Mouse (Mus musculus) adrenal gland, adult 2 months (tissue): ENCODE measurements around the gene Calm3. TPM values are rescaled to one million over a fixed set of nuclear protein-coding genes. Genes with fewer than 3 reads are reported as not detected.

Source experiments
- DNase-seq: peaks from one replicate; pipeline ENCODE4 v3.0.0; 2021
- polyA plus RNA-seq: library from polyadenylated mRNA; depleted of rRNA; stranded (reverse); fragments of >200 nt; gene quantifications from 2 replicates; pipeline ENCODE4 v1.2.3, GENCODE M21; 2012
- total RNA-seq, 2 experiments: library from RNA; stranded (reverse); gene quantifications; 2 replicates each; pipeline ENCODE4 v1.2.3; 2021

The Calm3 gene
- total and polyA plus RNA-seq, 3 experiments = 254 to 408 (median 261) TPM

GRCm38 (mm10) chr7:16891641-16892351 lies 32.1 kb downstream of the Calm3 start, which contains the start of gene Gng8:
TSS of gene Gng8 (plus strand) at chr7:16891786.
- peak; percentile 85 for DNase-seq

- DNase-seq = peak; percentile 71
Measured at GRCm38 (mm10) chr7:16890944-16891343, 33.0 kb downstream of the Calm3 start.

- no peak for DNase-seq
Measured at GRCm38 (mm10) chr7:16890536-16890935, 33.4 kb downstream of the Calm3 start.

GRCm38 (mm10) chr7:16885905-16886304 lies 38.0 kb downstream of the Calm3 start:
- no peak for DNase-seq

- DNase-seq = no peak
Measured at GRCm38 (mm10) chr7:16885271-16885776, 38.6 kb downstream of the Calm3 start.

GRCm38 (mm10) chr7:16884334-16884733 lies 39.6 kb downstream of the Calm3 start:
- no peak for DNase-seq

GRCm38 (mm10) chr7:16883162-16883561 lies 40.8 kb downstream of the Calm3 start:
- no peak for DNase-seq

DNA sequence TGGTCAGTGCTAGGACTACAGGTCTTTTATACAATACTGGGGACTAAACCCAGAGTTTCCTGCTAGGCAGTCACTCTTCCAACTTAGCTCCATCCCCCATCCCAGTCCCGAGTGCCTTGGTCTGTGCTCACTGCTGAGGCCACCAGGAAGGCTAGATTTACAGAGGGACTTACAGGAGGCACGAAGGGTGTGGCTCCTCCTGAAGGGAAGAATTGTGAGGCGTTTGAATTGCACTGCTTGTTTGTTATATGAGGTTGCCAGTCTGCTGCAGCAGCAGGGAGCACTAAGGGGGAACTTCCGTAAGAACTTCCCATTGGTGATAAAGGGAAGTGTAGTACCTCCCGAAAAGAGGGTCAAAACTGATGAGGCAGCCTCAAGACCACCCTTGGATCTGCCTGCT lies 43.3 kb downstream of the Calm3 start:
- no peak for DNase-seq

GRCm38 (mm10) chr7:16879796-16880547 lies 43.9 kb downstream of the Calm3 start:
- DNase-seq = no peak

DNA sequence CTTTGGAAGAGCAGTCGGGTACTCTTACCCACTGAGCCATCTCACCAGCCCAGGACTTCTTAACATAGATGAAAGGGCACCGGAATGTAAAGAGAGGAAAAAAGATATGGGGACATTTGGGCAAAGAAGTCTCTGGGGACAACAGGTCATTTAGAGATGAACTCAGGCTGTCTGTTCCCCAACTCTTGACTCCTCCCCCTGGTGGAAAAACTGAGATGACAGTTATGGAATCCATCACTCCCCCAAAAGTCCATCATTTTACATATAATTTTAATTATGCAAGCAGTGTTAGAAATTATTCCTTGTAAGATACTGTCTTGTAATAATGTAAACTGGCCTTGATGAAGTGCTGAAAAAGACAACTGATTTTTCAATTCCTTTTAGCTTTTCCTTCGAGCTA lies 46.2 kb downstream of the Calm3 start:
- DNase-seq = no peak

- DNase-seq = no peak
Measured at GRCm38 (mm10) chr7:16876608-16877007, 47.3 kb downstream of the Calm3 start.

- no peak for DNase-seq
Measured at GRCm38 (mm10) chr7:16876006-16876405, 47.9 kb downstream of the Calm3 start.

DNA sequence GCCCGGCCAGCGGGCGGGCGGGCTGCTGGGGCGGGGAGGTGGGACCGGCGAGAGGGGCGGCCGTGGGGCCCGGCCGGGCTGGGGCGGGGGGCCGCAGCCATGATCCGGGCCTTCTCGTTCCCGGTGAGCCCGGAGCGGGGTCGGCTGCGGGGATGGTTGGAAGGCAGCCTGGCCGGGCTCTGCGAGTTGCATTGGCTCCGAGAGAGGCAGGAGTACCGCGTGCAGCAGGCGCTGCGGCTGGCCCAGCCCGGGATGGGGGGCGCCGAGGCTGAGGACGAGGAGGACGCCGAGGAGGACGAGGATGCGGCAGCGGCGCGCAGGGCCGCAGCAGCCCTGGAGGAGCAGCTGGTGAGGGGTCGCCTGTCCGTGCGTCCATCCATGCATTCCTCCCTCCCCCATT lies 48.6 kb downstream of the Calm3 start:
- no peak for DNase-seq

DNA sequence AGATGAGACGGTGACA lies 48.8 kb downstream of the Calm3 start, which contains the start of gene Dact3:
Gene Dact3, plus strand, starts transcription at position 8 of the 16 bp plus-strand sequence.
- DNase-seq = no peak

- DNase-seq = peak; percentile 100
Measured at GRCm38 (mm10) chr7:16874756-16875309, 49.1 kb downstream of the Calm3 start.

DNA sequence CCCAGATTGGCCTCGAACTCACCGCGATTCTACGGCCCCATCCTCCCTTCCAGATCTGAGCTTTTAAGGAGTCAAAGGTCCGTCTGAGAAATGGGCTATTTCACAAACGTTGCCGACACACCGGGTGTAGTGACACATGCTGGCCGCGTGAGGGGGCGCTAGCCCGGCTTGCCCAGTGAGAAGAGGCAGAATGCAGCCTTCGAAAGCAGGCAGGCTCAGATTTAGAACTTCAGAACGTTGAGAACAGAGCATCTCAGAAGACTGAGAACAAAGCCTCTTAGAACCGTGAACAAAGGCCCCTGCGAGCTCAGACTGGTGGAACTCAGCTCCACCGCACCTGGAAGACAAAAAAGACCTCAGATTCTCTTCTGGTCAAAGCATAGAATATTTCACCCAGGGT lies 49.7 kb downstream of the Calm3 start:
- DNase-seq = peak; percentile 80

DNA sequence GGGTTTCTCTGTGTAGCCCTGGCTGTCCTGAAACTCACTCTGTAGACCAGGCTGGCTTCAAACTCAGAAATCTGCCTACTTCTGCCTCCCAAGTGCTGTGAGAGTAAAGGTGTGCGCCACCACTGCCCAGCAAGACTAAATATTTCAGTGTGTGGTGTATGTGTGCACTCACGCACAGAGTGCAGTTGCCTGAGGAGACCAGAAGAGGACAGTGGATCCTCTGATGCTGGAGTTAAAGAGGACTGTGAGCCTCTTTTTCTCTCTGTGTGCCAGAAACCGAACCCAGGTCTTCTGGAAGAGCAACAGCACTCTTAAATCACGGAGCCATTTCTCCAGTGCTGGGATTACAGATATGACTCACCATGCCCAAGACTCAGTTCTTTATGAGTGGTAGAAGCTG lies 50.5 kb downstream of the Calm3 start:
- no peak for DNase-seq

DNA sequence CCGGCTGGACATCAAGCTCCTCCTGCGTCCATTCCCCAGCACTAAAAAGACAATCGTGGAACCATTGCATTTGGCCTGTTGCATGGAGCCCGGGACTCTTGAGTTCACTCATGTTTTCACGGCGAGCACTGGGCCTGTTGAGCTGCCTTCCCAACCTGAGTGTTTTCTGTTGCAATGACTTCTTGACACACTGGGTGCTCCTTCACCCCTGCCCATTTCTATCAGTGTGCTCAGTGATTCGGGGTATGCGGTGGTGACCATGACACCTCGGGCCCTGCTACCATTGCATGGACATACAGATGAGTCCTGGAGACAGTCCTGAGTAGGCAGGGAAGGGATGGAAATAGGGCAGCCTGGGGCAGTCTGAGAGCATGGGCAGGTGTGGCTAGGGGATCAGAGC lies 51.4 kb downstream of the Calm3 start:
- no peak for DNase-seq

DNA sequence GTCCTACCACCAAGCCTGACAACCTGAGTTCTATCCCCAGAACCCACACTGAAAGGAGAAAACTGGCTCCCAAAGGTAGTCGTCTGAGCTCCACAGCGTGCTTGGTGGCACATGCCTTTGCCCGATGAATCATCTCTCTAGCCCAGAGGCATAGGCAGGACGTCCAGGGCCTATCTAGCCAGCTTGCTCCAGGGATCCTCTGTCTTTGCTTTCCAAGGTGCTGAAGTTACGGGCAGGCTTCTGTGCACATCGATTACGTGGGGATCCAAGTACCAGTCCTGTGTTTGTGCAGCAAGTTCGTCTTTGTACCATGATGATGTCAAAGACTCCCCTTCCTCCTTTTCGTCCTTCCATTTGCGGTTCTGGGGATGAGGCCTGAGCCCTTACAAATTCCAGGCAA lies 52.3 kb downstream of the Calm3 start:
- DNase-seq = no peak

DNA sequence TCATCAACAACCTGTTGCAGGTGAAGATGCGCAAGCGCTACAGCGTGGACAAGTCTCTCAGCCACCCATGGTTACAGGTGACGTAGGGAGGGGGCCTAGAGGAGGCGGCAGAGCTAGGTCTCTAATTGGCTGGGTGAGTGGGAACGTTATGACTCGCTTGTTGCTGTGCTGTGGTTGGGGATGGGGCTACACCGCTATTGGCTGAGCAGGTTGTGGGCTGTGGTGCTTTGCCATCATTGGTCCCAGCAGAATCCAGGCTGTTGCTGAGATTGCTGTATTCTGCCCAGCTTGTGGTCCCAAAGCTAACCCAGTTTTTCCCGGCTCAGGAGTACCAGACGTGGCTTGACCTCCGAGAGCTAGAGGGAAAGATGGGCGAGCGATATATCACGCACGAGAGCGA lies 54.4 kb downstream of the Calm3 start:
- DNase-seq = peak; percentile 54

- DNase-seq = no peak
Measured at GRCm38 (mm10) chr7:16867488-16867887, 56.4 kb downstream of the Calm3 start.
